Mouse (Mus musculus) cortical plate, adult 2 months (tissue): Measurements from ENCODE around the gene Aldh3b1. TPM values are rescaled to one million over a fixed set of nuclear protein-coding genes. Genes with fewer than 3 reads are reported as not detected.
"Not testable (repeated sequence)": the region's sequence is repeated elsewhere in the genome, so short reads cannot be mapped to it uniquely, and the experiment has no call there.

Source experiments
- H3K27ac ChIP-seq: fragments of 200-500 bp; 2 replicates; pipeline ENCODE4 v1.5.1; 2012; ENCODE audit warnings: low read length, control low read depth, inconsistent platforms; ENCODE audit not compliant: insufficient read depth
- H3K4me1 ChIP-seq: fragments of 200-500 bp; 2 replicates; pipeline ENCODE4 v1.6.1; 2011; ENCODE audit warnings: low read length; ENCODE audit not compliant: control insufficient read depth, insufficient read depth
- H3K4me3 ChIP-seq: fragments of 200-500 bp; 2 replicates; pipeline ENCODE4 v1.5.1; 2011; ENCODE audit warnings: mild to moderate bottlenecking, low read length, control low read depth; ENCODE audit not compliant: insufficient read depth
- CTCF ChIP-seq: fragments of 200-500 bp; IDR thresholded peaks from 2 replicates; pipeline ENCODE4 v1.5.1; 2011; ENCODE audit warnings: mild to moderate bottlenecking, control low read depth, low read length; ENCODE audit not compliant: insufficient read depth; ENCODE audit errors: extremely low read depth
- POLR2A ChIP-seq: fragments of 200-500 bp; IDR thresholded peaks from 2 replicates; pipeline ENCODE4 v1.6.1; 2011; ENCODE audit warnings: mild to moderate bottlenecking, low read length, control low read depth; ENCODE audit not compliant: insufficient read depth; ENCODE audit errors: extremely low read depth
- polyA plus RNA-seq: library from polyadenylated mRNA; depleted of rRNA; stranded (reverse); fragments of >200 nt; gene quantifications from 2 replicates; pipeline ENCODE4 v1.2.3, GENCODE M21; 2012; rRNA removed

Gene Aldh3b1
- polyA plus RNA-seq: 6.9 and 8.1 TPM in 2 replicates

- Histone ChIP-seq H3K4me3 (no peak within 1 kb of the TSS), H3K4me1 (peaks cover 1% of the 10 kb centered on the region; the same call in 1 of the 2 replicates), H3K27ac (peak within 1 kb of the TSS; percentile 4)
- TF ChIP-seq CTCF (no peak), POLR2A (peak; percentile 30; the same call in 1 of the 2 replicates)
Measured at GRCm38 (mm10) chr19:3929211-3929941, at the start of gene Aldh3b1. Gene Aldh3b1 (minus strand): TSS chr19:3929808.

- H3K27ac ChIP-seq: no peak overlapping the region
- H3K4me3 ChIP-seq: no peak overlapping the region
- H3K4me1 ChIP-seq: no peaks in the 10 kb centered on the region
- TF ChIP-seq CTCF (no peak), POLR2A (no peak)
Measured at GRCm38 (mm10) chr19:3975866-3976265, 46.3 kb upstream of the Aldh3b1 start.

- not testable (repeated sequence) for H3K27ac ChIP-seq, H3K4me3 ChIP-seq, H3K4me1 ChIP-seq
Measured at GRCm38 (mm10) chr19:3974608-3975007, 45.0 kb upstream of the Aldh3b1 start.

GRCm38 (mm10) chr19:3972229-3972628 lies 42.6 kb upstream of the Aldh3b1 start, which contains the start of gene Aldh3b2:
Gene Aldh3b2 (plus strand): TSS chr19:3972328.
- H3K27ac ChIP-seq: no peak within 1 kb of the TSS
- no peak within 1 kb of the TSS for H3K4me3 ChIP-seq
- TF ChIP-seq POLR2A (no peak), CTCF (no peak)
- no peaks in the 10 kb centered on the region for H3K4me1 ChIP-seq

- H3K4me1 ChIP-seq: no peaks in the 10 kb centered on the region; the same call in 1 of the 2 replicates
- no peak overlapping the region for H3K27ac ChIP-seq
- TF ChIP-seq CTCF (no peak), POLR2A (no peak)
- no peak overlapping the region for H3K4me3 ChIP-seq
Measured at GRCm38 (mm10) chr19:3967258-3967657, 37.6 kb upstream of the Aldh3b1 start.

- TF ChIP-seq CTCF: peak; percentile 23; the same call in 1 of the 2 replicates
- TF ChIP-seq POLR2A: no peak
- Histone ChIP-seq H3K27ac (no peak overlapping the region), H3K4me3 (no peak overlapping the region), H3K4me1 (no peaks in the 10 kb centered on the region; the same call in 1 of the 2 replicates)
Measured at GRCm38 (mm10) chr19:3966330-3967075, 36.9 kb upstream of the Aldh3b1 start.

- H3K4me3 ChIP-seq: no peak overlapping the region
- no peaks in the 10 kb centered on the region; the same call in 1 of the 2 replicates for H3K4me1 ChIP-seq
- no peak overlapping the region for H3K27ac ChIP-seq
- TF ChIP-seq POLR2A (no peak), CTCF (no peak)
Measured at GRCm38 (mm10) chr19:3964030-3964429, 34.4 kb upstream of the Aldh3b1 start.

GRCm38 (mm10) chr19:3962469-3962868 lies 32.9 kb upstream of the Aldh3b1 start:
- no peak for TF ChIP-seq POLR2A
- TF ChIP-seq CTCF: no peak

GRCm38 (mm10) chr19:3961805-3962204 lies 32.2 kb upstream of the Aldh3b1 start:
- H3K27ac ChIP-seq, H3K4me3 ChIP-seq, H3K4me1 ChIP-seq: not testable (repeated sequence)

More at GRCm38 (mm10) chr19:3962469-3962868, 32.9 kb upstream of the Aldh3b1 start:
- Histone ChIP-seq H3K4me1 (no peaks in the 10 kb centered on the region; the same call in 1 of the 2 replicates), H3K4me3 (no peak overlapping the region), H3K27ac (no peak overlapping the region)

GRCm38 (mm10) chr19:3960211-3960610 lies 30.6 kb upstream of the Aldh3b1 start:
- TF ChIP-seq CTCF (no peak), POLR2A (no peak)
- no peaks in the 10 kb centered on the region for H3K4me1 ChIP-seq
- no peak overlapping the region for H3K27ac ChIP-seq
- H3K4me3 ChIP-seq: no peak overlapping the region
